Comparison of ENCODE assay signal across 12 mouse cellular contexts in the genomic region with DNA sequence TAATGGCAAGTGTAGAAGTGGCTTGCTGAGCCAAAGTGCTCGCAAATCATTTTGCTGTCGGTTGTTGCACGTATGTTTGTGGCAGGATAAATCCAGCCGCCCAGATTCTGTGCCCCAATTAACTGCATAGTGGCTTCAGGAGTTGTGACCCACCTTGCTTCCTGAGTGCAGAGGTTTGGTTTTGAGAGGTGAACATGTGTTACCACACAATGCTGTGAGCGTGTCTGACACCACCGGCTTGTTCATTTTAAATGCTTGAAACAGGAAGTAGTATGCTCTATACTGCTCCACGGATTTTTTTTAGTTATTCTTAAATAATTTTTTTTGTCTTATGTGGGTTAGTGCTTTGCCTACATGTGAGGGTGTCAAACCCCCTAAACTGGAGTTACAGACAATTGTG.
DNase-seq lines count a peak whose midpoint lies in the region; ATAC-seq and TF ChIP-seq lines count a peak whose summit lies in the region.
"Had no signal": no experiment of that assay in that cellular context is flagged by ENCODE, and none has a peak within 500 bp of the region (broad histone marks: within the 10 kb centered on the region; RNA-seq: fewer than 3 reads in every experiment).

No protein-coding gene starts in this region.

- ATAC-seq in lung, embryonic 14.5 days (ENCODE audit: insufficient read depth): no peak
- ATAC-seq: inflammation-experienced regulatory T-cells, adult 6 months had no signal

- H3K9me3 ChIP-seq in lung, embryonic 14.5 days (ENCODE audit: low read depth, low read length): no peaks in the 10 kb centered on the region
- no peaks in the 10 kb centered on the region for H3K9me3 ChIP-seq in forebrain, embryonic 10.5 days
- H3K9me3 ChIP-seq: embryonic facial prominence, embryonic 15.5 days had no signal

- H3K4me2 ChIP-seq in lung, embryonic 14.5 days: no peak overlapping the region
- H3K4me2 ChIP-seq: embryonic facial prominence, embryonic 15.5 days had no signal

- H3K36me3 ChIP-seq in lung, embryonic 14.5 days (ENCODE audit: insufficient read depth): no peaks in the 10 kb centered on the region
- H3K36me3 ChIP-seq in forebrain, embryonic 10.5 days (replicated peaks): no peaks in the 10 kb centered on the region
- H3K36me3 ChIP-seq: embryonic facial prominence, embryonic 15.5 days had no signal

- H3K9ac ChIP-seq in lung, embryonic 14.5 days: no peak overlapping the region
- H3K9ac ChIP-seq: embryonic facial prominence, embryonic 15.5 days; liver, embryonic 14.5 days had no signal

- peaks cover 30% of the 10 kb centered on the region for H3K4me1 ChIP-seq in lung, embryonic 14.5 days (ENCODE audit: insufficient read depth)
- peaks cover 50% of the 10 kb centered on the region for H3K4me1 ChIP-seq in forebrain, embryonic 10.5 days

- 36% methylated on average over 7 of the region's 7 CpGs for WGBS in lung, embryonic 14.5 days
- WGBS in forebrain, embryonic 10.5 days: 64% methylated on average over 7 of the region's 7 CpGs

- H3K27ac ChIP-seq in lung, embryonic 14.5 days (ENCODE audit: low read depth): 0 out of 2 replicates have a peak overlapping the region, but pooled peaks have one; percentile 51
- no peak overlapping the region for H3K27ac ChIP-seq in forebrain, embryonic 10.5 days
- H3K27ac ChIP-seq: embryonic facial prominence, embryonic 15.5 days; liver, embryonic 14.5 days had no signal

- no peaks in the 10 kb centered on the region for H3K27me3 ChIP-seq in lung, embryonic 14.5 days (ENCODE audit: insufficient read depth, low read length)
- H3K27me3 ChIP-seq in forebrain, embryonic 10.5 days (ENCODE audit: poor library complexity, severe bottlenecking): peaks cover 11% of the 10 kb centered on the region
- H3K27me3 ChIP-seq: embryonic facial prominence, embryonic 15.5 days had no signal

- DNase-seq in lung, embryonic 14.5 days: no peak
- DNase-seq in lung, postnatal 4 days: no peak
- peak; percentile 33 to 49 for DNase-seq in CD8-positive naive resting alpha-beta T cell, adult 2 months (ENCODE audit: low read depth in 2 of 2, low spot score in 2 of 2)
- peak; percentile 17 for DNase-seq in induced T-regulatory cell, adult 2 months (ENCODE audit: low read depth)
- DNase-seq in thymus, postnatal 14 days: peak; percentile 53
- no peak for DNase-seq in forebrain, embryonic 10.5 days (ENCODE audit: extremely low spot score, low spot score)
- no peak for DNase-seq in ovary, postnatal 14 days (ENCODE audit: low spot score)
- DNase-seq: adrenal gland, postnatal 25 days; cerebellum, adult 11 months had no signal

- no peak for TF ChIP-seq CTCF in lung, embryonic 14.5 days (IDR thresholded peaks at IDR 0.05; ENCODE audit: low read depth)

- H3K4me3 ChIP-seq in lung, embryonic 14.5 days (ENCODE audit: low read depth, low read length): no peak overlapping the region
- no peak overlapping the region for H3K4me3 ChIP-seq in forebrain, embryonic 10.5 days
- H3K4me3 ChIP-seq: embryonic facial prominence, embryonic 15.5 days had no signal

Comparison
In these comparisons a context has a peak if more than half of its experiments do, and no peak if none do; other contexts are left out.
1. DNase-seq: peak in CD8-positive naive resting alpha-beta T cell, adult 2 months (2 of 2), induced T-regulatory cell, adult 2 months (single experiment) and thymus, postnatal 14 days (single experiment); none in lung, embryonic 14.5 days (single experiment), lung, postnatal 4 days (0 of 2), forebrain, embryonic 10.5 days (single experiment) and ovary, postnatal 14 days (single experiment).